Mouse (Mus musculus) layer of hippocampus, postnatal 14 days (tissue): ENCODE data around the gene Ankfn1. TPM values are rescaled to one million over a fixed set of nuclear protein-coding genes. Genes with fewer than 3 reads are reported as not detected.

ENCODE experiments used
- DNase-seq, 2 experiments: peaks; one replicate each; pipeline ENCODE4 v3.0.0; 2021 to 2022; ENCODE audit warnings: low spot score in 2 of 2, mixed read lengths in 1 of 2
- total RNA-seq, 2 experiments: library from RNA; stranded (reverse); gene quantifications; 2 replicates each; pipeline ENCODE4 v1.2.3; 2021

Ankfn1 gene
- total RNA-seq, 2 experiments from 2014 or later: 3.6 to 4.4 TPM

DNA sequence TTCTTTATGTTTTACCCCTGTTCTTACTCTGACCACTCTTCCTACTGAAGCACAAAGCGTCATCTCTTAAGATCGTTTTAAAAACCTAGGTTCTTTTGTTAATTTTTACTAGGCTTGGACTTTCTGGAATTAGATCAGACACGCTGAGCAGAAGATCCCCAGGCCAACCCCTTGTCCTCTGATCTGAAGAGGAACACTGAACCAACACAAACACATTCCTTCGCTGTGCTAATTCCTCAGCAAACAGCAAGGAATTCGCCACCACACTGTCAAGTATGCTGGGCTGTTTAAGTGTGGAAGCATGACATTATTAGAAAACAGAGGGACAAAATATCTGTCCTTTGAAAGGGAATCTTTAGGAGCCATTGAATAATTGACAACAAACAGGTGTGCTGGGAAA is 300.5 kb downstream of the Ankfn1 start:
- DNase-seq: no peak

DNA sequence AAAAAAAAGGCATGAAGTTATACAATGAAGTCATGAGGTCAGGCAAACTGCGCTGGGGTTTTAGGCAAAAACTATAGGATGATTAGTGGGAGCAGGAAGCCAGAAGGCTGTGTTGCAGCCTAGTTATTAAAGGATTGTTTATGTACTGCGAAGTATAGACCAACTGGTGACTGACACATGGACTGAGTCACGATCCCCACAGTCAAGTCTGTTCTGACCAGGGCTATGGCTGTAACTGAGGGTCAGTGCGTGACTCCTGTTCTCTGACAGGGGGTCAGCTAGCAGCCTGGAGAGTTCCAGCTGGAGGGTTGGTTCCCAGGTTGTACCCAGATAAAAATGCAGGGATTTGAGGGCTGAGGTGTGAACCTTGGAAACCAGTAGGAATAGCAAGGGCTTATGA is 301.4 kb downstream of the Ankfn1 start:
- no peak for DNase-seq

DNA sequence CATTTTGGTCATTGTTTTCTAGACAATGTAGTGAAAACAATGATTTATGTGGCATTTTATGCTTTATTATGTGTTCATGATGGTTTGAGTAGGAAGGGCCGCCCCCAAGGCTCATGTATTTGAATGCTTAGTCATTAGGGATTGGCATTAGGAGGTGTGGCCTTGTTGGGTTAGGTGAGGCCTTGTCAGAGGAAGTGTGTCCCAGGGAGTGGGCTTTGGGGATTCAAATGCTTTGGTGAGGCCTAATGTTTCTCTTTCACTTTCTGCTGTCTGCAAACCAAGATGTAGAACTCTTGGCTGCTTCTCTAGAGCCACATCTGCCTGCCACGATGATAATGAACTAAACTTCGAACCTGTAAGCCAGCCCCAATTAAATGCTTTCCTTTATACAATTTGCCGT is 304.6 kb downstream of the Ankfn1 start:
- DNase-seq: no peak

DNA sequence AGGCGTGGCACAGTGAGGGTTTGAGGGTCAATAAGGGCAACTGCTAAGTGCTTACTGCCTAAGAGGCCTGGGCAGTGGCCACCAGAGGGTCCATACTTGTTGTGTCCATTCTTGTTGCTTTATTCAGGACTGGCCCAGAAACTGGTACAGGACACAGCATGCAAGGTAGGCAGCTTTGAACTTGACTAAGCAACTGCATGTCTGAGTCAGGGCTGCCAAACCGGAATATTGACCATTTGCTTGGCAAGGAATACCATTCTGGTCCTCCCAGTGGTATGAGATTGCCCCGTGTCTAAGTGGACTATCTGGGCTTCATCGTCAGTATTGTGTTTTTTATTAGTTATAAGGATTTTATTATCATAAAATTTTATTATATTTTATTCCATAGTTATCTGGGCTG is 312.1 kb downstream of the Ankfn1 start:
- DNase-seq: no peak

DNA sequence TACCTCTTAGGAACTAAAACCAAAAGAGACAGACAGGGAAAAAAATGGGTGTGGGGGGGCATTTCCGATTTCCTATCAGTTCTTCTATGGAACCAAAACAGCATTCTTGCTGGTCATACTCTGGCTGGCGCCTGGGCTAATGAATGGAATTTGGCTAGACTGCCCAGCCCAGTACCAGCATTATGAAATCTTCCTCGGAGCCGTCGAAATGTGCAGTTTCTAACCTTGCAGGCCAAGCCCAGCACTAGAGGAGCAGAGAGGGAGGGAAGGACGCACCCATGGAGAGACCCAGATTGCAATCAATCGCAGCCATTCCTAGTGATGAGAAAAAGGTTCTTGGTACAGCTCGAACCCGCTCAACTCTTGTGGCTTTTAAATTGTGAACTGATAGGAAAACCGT is 315.2 kb downstream of the Ankfn1 start:
- DNase-seq: no peak

DNA sequence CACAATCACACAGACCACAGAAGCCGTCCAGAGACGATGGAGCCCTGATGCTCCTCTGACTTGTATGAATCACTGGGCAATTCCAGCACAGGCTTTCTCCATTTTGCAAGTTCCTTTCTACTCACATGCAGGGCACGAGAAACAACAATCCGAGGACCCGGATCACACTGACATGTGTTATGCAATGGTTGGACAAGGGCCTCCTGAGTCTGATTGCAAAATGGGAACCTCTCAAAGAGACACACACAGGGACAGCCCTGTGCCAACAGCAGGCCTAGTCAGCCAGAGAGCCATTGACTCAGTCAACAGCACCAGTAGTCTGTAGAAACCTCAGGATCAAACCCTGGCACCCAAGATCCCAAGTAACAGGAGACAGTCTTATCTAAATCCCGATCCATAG is 318.0 kb downstream of the Ankfn1 start:
- DNase-seq: no peak

DNA sequence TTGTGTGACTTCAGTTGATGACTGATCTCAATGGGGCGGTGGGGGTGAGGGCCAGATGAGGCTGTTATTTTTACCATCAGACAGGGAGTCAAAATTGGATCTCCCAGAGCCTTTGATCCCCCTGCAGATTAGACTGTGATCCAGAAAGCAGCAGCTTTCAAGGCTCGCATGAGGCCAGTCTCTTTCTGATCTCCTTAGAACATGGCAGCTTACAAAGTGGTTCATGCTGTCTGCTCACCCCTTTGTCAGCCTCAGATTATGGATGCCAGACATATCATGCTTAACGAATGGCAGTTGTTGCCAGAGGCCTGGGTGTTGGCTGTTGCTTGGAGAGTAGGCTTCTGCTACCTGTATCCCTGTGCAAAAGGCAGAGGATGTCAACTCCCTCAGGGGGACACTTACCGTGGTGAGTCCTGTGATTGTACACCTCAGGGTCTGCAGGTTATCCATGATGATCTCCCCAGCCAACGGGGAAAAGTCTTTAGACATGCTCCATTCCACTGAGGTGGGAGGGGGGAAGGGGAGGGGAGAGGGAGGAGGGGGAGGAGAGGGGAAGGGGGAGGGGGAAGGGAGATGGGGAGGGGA is 321.7 kb downstream of the Ankfn1 start:
- no peak for DNase-seq

DNA sequence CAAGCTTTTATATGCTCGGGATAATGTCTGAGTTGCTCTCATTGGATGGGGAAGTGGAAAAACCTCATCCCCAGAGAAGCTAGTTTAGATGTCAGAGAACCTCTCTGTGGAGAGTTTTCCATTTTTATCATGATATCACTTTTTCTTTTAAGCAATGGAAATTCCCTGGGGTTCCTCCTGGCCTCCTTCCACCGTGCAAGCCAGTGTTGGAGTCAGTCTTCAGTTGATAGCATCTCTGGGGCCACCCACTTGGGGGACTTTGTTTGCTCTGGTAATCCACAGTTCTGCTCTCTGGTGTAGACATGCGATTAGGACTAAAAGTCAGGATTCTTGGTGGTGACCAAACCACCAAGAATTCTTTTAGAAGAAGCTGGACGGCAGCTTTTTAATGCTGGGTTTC is 322.8 kb downstream of the Ankfn1 start:
- DNase-seq: no peak

DNA sequence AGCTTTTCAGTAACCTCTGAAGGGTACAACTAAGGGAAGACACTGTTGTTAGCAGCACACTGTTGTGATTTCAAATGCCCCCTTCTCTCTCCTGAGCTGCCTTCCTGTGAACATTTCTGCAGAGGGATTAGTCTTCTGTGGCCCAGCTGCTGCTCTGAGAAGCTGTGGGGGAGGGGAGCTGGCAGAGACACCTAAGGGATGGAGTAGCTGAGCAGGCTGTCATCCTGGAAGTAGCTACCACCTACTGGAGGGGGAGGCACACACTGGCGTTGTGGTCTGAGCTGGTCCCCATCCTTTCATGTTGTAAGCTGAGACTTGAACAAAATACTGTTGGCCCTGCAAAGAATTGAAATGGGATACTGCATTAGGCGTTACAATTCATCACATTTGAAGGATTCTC is 324.6 kb downstream of the Ankfn1 start:
- no peak for DNase-seq

DNA sequence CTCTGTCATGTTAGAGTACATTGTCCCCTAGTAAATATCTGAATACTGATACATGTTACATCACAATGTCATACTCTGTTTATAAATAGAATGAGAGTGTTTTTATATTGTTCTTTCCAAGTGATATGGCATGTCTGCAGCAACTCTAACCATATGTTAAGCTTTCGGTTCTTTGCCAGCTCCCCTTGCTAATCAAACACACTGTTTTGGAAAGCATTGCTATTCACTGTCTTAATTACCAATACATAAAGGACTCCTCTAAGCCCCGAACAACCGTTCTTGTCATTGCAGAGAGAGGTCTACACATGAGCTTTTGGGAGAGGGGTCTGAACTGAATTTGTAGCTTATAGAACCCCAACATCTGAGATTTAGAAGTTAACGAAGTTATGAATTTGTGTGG is 327.0 kb downstream of the Ankfn1 start:
- no peak for DNase-seq

DNA sequence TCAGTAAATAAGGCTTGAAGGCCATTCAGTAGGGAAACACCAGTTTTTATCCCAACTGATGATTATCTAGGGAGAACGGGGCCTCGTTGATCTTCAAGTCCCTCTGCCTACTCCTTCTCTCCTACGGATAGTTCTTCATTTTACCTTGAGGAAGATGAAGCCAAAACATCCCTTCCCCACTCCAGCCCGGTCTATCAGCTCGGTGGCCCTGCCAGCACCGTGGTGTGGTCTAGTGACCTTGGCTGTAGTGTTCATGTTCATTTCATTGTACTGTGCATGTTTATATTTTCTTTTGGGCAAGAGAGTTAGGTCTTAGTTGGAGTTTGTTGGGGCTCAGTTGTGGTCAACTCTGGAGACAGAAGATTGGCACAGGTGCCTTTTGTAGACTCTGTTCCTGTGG is 328.5 kb downstream of the Ankfn1 start:
- no peak for DNase-seq

DNA sequence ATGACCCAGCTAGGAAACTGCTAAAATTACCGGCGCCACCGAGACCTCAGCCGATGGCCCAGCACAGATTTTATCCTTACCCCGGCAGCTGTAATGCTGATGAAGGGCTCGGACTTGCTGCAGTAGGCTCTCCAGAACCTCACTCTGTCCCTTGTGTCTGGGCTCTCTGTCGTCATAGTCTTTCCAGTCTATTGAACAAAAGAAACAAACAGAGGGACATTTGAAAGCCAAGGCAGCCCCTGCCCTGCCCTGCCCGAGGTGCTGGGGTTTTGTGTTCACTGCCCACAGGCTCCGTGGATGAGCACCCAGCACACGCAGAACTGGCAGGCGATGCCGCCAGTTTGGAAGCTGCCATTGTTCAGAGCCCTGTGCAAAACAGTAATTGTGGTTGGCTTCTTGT is 330.0 kb downstream of the Ankfn1 start:
- no peak for DNase-seq

DNA sequence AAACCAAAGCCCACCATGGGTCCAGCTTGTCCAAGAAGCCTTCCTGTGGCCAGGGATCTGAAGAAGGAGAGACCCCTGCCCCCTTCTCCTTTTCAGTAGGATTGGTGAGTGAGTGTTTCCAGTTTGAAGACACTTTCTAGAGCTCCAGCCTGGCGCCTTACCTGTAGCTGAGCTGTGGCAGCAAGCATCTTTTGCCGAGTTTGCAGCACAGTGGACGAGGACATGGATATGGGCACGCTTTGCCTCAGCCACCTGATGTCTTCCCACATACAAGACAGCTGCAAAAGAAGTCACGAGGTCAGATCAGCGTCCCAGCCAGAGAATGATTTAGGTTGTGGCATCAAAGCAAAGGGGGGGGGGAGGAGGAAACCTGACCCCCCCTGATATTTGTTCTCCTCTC is 336.9 kb downstream of the Ankfn1 start:
- no peak for DNase-seq

DNA sequence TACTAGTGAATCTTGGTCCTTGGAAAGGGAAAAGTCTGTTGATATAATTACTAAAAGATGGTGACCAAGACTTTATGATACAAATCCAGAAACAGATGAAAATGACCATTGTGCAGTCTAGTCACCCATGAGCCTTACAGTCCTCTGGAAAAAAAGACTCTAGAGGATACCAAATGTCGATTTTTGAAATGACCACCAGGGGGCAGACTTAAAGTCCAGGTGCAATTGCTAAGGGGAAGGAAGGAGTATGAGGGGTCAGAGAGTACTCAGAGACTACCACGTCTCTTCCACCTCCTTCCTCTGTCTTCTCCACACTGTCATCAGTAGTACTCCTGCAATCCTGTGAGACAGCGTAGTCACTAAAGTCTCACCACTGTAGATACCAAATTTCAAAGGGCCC is 353.1 kb downstream of the Ankfn1 start:
- DNase-seq: no peak

DNA sequence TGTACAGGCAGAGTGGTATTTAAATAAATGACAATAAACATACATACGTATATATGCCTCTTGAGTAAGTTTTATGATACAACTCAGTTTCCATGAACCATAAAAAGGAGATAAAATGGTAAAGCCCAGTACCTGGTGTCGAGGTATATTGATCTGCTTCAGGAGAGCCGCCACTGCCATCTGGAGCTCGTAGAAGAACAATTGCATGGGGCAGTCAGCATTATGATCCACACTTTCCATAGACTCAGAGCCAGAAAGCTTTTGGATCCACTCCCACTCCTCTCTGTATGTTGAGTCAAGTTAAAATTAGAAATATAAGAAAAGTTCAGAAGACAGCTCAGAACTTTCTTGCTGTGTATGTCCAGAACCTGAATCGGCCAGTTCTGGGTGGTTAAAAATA is 354.8 kb downstream of the Ankfn1 start:
- no peak for DNase-seq

DNA sequence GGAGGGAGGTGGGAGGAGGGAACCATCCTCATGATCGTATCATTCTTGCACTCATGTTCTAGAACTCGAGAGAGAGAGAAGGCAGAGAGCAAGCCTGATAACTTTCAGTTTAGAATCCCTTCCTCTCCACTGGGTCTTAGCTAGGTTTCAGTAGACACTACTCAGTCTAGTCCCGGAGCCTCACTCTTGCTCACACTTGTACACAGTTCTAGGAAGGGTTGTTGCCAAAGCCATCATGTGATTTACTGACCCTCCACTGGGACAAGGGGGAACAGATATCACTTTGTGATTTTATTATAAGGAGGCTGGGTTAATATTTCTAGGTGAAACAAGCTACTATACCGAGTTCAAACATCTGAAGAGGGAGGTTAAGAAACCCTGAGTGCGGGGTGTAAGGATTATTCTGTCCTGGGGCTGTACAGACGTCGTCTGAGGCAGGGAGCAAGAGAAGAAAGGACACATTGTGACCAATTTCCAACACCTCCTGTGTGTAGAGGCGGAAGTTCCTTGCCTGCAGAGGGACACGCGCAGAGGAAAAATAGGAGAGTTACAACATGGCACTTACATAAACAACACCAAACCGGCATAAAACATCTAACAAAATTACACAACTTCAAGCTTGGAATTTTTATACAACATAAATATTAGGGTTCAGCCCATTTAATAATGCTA is 356.6 kb downstream of the Ankfn1 start:
- DNase-seq: no peak

DNA sequence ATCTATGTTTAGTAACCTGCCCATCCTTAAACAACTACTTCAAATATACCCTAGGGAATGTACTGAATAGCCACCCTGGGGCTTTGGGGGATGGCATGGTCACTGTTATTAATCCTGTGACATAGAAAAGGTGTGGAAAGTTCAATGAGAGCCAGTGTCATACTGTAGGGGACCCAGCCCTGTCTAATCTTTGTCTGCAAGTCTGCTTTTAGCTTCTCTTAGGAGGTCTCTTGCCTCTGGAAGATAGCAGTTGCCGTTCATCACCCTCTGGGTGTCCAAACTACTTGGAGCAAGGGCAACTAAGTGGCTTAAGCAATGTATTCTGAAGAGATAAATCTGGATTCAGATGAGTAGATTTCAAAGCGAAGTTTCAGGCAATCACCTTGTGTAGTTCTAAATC is 357.6 kb downstream of the Ankfn1 start:
- no peak for DNase-seq

DNA sequence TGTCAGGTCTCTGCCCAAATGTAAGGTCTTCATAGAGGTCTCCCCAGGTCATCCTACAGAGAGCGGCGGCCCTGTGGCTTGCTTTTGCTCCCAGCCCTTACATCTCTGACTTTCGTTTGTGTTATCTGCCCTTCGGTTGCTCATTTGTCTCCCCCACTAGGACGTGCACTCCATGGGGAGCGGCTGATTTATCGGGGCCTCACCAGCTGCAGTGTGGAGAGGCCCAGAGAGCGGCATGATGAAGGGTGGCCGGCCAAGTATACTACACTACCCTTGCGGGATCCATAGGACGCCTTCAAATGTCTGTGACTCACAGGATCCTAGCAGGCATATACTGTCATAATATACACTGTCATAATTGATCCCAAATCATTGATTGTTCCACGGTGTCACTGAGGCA is 358.8 kb downstream of the Ankfn1 start:
- no peak for DNase-seq

DNA sequence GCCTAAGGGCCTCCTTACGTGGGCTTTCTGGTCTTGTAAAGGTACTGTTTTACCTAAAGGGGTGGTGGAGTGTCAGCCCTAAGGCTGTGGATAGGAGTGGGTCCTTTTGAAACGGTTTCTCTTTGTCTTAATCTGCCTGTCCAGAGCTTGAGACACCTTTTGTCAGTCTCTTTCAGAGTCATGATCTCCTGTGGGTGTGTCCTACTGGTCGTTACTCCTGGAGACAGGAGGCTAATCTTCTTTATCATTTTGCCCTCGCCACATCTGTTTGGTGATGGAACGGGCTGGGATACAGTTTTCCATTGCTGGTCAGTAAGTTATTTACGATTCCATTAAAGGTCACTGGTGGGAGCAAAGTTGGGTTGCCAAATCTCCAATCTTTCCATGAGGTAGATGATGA is 360.7 kb downstream of the Ankfn1 start:
- no peak for DNase-seq

DNA sequence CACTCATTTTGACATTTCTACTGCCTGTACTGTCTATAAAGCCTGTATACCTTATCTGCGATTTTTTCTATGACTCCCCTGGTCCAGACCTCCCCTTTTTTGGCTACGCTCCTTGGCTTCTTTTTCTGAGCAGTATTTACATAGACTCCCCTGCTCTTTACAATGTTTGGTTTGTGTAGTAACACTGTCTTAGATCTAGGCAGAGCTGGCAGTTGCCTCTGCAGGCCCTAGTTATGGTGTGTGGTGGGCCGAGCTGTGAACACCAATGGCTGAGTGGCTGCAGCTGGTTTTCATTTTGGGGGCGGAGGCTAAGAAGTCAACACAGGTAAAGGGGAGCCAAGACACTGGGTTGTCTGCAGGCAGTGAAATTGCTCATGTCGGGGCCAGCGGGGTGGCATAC is 368.7 kb downstream of the Ankfn1 start:
- DNase-seq: no peak

DNA sequence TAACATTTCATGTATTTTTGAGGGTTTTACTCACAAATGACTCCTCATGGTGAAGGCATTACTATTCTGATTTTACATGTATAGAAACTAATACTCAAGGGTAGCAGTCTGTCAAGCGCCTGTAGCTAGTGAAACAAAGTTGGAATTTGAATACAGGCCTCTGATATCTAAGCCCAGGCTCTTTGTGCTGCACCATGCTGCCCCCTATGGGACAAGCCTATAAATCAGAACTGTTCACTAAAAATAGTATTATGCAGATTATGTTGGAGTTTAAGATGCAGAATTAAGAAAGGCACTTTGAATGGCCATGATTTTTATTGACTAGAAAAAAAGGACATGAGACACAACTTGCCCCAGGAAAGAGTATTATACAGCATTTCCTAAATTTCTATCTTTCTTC is 373.0 kb downstream of the Ankfn1 start:
- DNase-seq: peak in 1 of 2 experiments; percentile 12

DNA sequence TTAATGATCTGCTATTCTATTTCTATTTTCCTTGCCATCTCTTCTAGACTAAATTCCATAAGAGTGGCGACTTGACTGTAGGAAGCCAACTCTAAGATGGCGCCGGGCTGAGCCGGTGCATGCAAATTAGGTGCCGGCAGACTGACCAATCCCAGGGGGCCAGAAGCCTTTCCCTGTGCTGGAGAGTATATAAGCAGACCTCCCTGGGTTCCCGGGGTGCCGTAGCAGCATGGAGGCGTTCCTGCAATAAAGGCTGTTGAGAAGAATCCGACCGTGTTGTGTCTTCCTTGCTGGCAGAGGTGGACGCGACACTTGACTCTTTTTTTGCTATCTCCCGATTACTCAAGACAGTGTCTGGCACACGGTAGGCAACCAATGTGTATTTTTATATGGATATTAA is 374.0 kb downstream of the Ankfn1 start:
- no peak for DNase-seq

DNA sequence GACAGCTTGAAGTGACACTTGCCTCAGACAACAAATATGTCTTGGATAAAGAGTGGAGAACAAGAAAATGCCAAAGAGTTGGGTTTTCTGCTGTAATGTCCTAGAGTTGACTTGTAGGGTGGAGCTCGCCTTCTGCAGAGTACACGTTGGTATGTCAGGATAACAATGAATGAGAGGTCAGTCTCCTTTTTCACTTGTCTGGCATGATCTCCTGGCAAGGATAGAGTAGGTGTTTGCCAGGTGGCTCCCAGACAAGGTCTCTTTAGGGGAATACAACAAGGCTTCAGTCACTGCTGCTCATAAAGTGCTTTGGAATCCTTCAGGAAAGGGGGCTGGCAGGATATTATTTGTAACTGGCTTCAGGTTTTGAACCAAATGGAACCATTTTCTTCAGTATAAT is 388.6 kb downstream of the Ankfn1 start:
- no peak for DNase-seq

DNA sequence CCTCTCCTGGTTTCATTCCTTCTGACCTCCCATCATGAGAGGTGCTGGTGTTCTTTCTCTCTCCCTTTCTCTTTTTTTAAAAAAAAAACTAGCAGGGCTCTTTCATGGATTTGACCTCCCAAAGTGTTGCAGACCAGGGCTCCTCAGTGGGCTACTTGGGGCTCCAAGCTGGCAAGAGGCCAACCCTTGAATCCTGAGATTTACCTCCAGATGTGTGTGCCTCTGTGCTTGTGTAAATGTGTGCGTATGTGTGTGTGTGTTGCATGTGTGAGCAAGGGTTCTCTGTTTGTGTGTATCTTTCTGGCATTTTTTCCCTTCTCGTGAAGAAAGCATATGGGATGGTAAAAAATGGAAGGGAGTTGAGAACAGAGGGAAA is 394.8 kb downstream of the Ankfn1 start:
- peak in 1 of 2 experiments; percentile 4 for DNase-seq
